Mouse (Mus musculus) CH12.LX (cell line): ENCODE results near the gene Tdrd3. TPM values are rescaled to one million over a fixed set of nuclear protein-coding genes. Genes with fewer than 3 reads are reported as not detected.

Experiments
- DNase-seq: peaks from one replicate; pipeline ENCODE4 v3.0.0-alpha.2; 2013; ENCODE audit errors: extremely low read depth
- H3K27ac ChIP-seq: 2 replicates; pipeline ENCODE4 v1.5.1; 2012; ENCODE audit warnings: low read depth, mild to moderate bottlenecking, control low read depth, moderate library complexity; ENCODE audit not compliant: insufficient read depth
- H3K27me3 ChIP-seq: replicated peaks from 2 replicates; pipeline ENCODE3; 2012; ENCODE audit warnings: inconsistent platforms
- H3K36me3 ChIP-seq, 2 experiments: replicated peaks in 1 of 2; 2 replicates each; pipeline versions ENCODE3 to v1.6.1; 2012; ENCODE audit warnings: inconsistent platforms in 1 of 2, low read length in 1 of 2, mild to moderate bottlenecking in 1 of 2, mixed read lengths in 1 of 2, moderate library complexity in 1 of 2; ENCODE audit not compliant: control insufficient read depth in 1 of 2, insufficient read depth in 1 of 2
- H3K4me1 ChIP-seq, 2 experiments: 2 replicates each; pipeline ENCODE4 v1.6.1; 2012; ENCODE audit warnings: inconsistent platforms in 1 of 2, moderate library complexity in 1 of 2; ENCODE audit not compliant: insufficient read depth in 2 of 2, control insufficient read depth in 1 of 2
- H3K4me2 ChIP-seq: 2 replicates; pipeline ENCODE4 v1.6.1; 2012; ENCODE audit warnings: low read depth, mild to moderate bottlenecking, control low read depth; ENCODE audit not compliant: poor library complexity, insufficient read depth, severe bottlenecking
- H3K4me3 ChIP-seq, 3 experiments: fragments of 150-350 bp in 1 of 3; sonication (generic) in 1 of 3; replicated peaks in 1 of 3; 2 replicates each; pipeline versions ENCODE3 to v1.5.1; 2011 to 2012; ENCODE audit warnings: low read depth in 2 of 3, low read length in 2 of 3, mild to moderate bottlenecking in 2 of 3, moderate library complexity in 2 of 3, control low read depth in 1 of 3, improper control_type of control experiment in 1 of 3, inconsistent platforms in 1 of 3, mixed read lengths in 1 of 3; ENCODE audit not compliant: poor library complexity in 1 of 3
- H3K79me2 ChIP-seq: replicated peaks from 2 replicates; pipeline ENCODE4 v1.6.1; 2012; ENCODE audit warnings: mild to moderate bottlenecking, moderate library complexity; ENCODE audit not compliant: control insufficient read depth, poor library complexity, insufficient read depth, severe bottlenecking; ENCODE audit errors: extremely low read depth
- H3K9ac ChIP-seq: 2 replicates; pipeline ENCODE4 v1.6.1; 2012; ENCODE audit warnings: low read depth, mild to moderate bottlenecking, control low read depth, moderate library complexity; ENCODE audit not compliant: insufficient read depth
- H3K9me3 ChIP-seq: replicated peaks from 2 replicates; pipeline ENCODE3; 2012; ENCODE audit warnings: low read length, inconsistent platforms, mixed read lengths
- BHLHE40 ChIP-seq: IDR thresholded peaks from 2 replicates; pipeline ENCODE4 v1.6.1; 2011; ENCODE audit warnings: mild to moderate bottlenecking, low read depth, low read length, improper control_type of control experiment
- CHD1 ChIP-seq: IDR thresholded peaks from 2 replicates; pipeline ENCODE4 v1.6.1; 2012; ENCODE audit warnings: low read depth, low read length, improper control_type of control experiment, inconsistent platforms
- CHD2 ChIP-seq: IDR thresholded peaks from 2 replicates; pipeline ENCODE4 v1.6.1; 2011; ENCODE audit warnings: low read length, improper control_type of control experiment
- CTCF ChIP-seq, 2 experiments: IDR thresholded peaks in 1 of 2; conservative IDR thresholded peaks in 1 of 2; 2 replicates each; pipeline ENCODE4 v1.5.1; 2011 to 2012; ENCODE audit warnings: low read depth in 2 of 2, low read length in 2 of 2, improper control_type of control experiment in 1 of 2, inconsistent platforms in 1 of 2, mild to moderate bottlenecking in 1 of 2, moderate library complexity in 1 of 2
- E2F4 ChIP-seq: IDR thresholded peaks from 2 replicates; pipeline ENCODE4 v1.6.1; 2011; ENCODE audit warnings: low read depth, low read length, improper control_type of control experiment; ENCODE audit not compliant: insufficient replicate concordance
- ELF1 ChIP-seq: IDR thresholded peaks from 2 replicates; pipeline ENCODE4 v1.6.1; 2014; ENCODE audit warnings: low read depth, mild to moderate bottlenecking, inconsistent platforms, low read length, improper control_type of control experiment
- EP300 ChIP-seq: IDR thresholded peaks from 2 replicates; pipeline ENCODE4 v1.6.1; 2011; ENCODE audit warnings: low read length, improper control_type of control experiment
- ETS1 ChIP-seq: conservative IDR thresholded peaks from 2 replicates; pipeline ENCODE4 v1.6.1; 2012; ENCODE audit warnings: low read depth, mild to moderate bottlenecking, inconsistent platforms, low read length, improper control_type of control experiment, moderate library complexity
- GABPA ChIP-seq: IDR thresholded peaks from 2 replicates; pipeline ENCODE4 v1.6.1; 2012; ENCODE audit warnings: low read depth, low read length, improper control_type of control experiment, inconsistent platforms; ENCODE audit not compliant: insufficient replicate concordance
- HCFC1 ChIP-seq: IDR thresholded peaks from 2 replicates; pipeline ENCODE4 v1.6.1; 2012; ENCODE audit warnings: low read depth, mild to moderate bottlenecking, inconsistent platforms, low read length, improper control_type of control experiment
- IRF4 ChIP-seq: IDR thresholded peaks from 2 replicates; pipeline ENCODE4 v1.6.1; 2014; ENCODE audit warnings: low read depth, mild to moderate bottlenecking, inconsistent platforms, low read length, improper control_type of control experiment
- JUN ChIP-seq: IDR thresholded peaks from 2 replicates; pipeline ENCODE4 v1.6.1; 2011; ENCODE audit warnings: low read depth, mild to moderate bottlenecking, low read length, improper control_type of control experiment, moderate library complexity; ENCODE audit not compliant: insufficient read depth
- JUND ChIP-seq: conservative IDR thresholded peaks from 2 replicates; pipeline ENCODE4 v1.6.1; 2011; ENCODE audit warnings: low read depth, low read length, improper control_type of control experiment
- KAT2A ChIP-seq: IDR thresholded peaks from 2 replicates; pipeline ENCODE4 v1.6.1; 2012; ENCODE audit warnings: low read length, improper control_type of control experiment, inconsistent platforms; ENCODE audit not compliant: insufficient replicate concordance
- MAFK ChIP-seq: IDR thresholded peaks from 2 replicates; pipeline ENCODE4 v1.6.1; 2011; ENCODE audit warnings: low read length, improper control_type of control experiment; ENCODE audit not compliant: insufficient replicate concordance
- MAX ChIP-seq: IDR thresholded peaks from 2 replicates; pipeline ENCODE4 v1.6.1; 2011; ENCODE audit warnings: low read length, improper control_type of control experiment
- MAZ ChIP-seq: IDR thresholded peaks from 2 replicates; pipeline ENCODE4 v1.6.1; 2012; ENCODE audit warnings: low read depth, mild to moderate bottlenecking, inconsistent platforms, low read length, improper control_type of control experiment, moderate library complexity
- MEF2A ChIP-seq: IDR thresholded peaks from 2 replicates; pipeline ENCODE4 v1.6.1; 2014; ENCODE audit warnings: low read depth, mild to moderate bottlenecking, inconsistent platforms, low read length, improper control_type of control experiment, borderline replicate concordance
- MXI1 ChIP-seq: IDR thresholded peaks from 2 replicates; pipeline ENCODE4 v1.6.1; 2011; ENCODE audit warnings: mild to moderate bottlenecking, low read depth, low read length, improper control_type of control experiment
- MYC ChIP-seq: IDR thresholded peaks from 2 replicates; pipeline ENCODE4 v1.6.1; 2011; ENCODE audit warnings: low read depth, mild to moderate bottlenecking, improper control_type of control experiment, low read length
- NELFE ChIP-seq: IDR thresholded peaks from 2 replicates; pipeline ENCODE4 v1.6.1; 2011; ENCODE audit warnings: low read depth, low read length, improper control_type of control experiment
- NRF1 ChIP-seq: IDR thresholded peaks from 2 replicates; pipeline ENCODE4 v1.6.1; 2014; ENCODE audit warnings: low read depth, mild to moderate bottlenecking, inconsistent platforms, low read length, improper control_type of control experiment, moderate library complexity
- PAX5 ChIP-seq: IDR thresholded peaks from 2 replicates; pipeline ENCODE4 v1.6.1; 2012; ENCODE audit warnings: low read length, inconsistent platforms, mixed read lengths
- POLR2A ChIP-seq: IDR thresholded peaks from 2 replicates; pipeline ENCODE4 v1.6.1; 2011; ENCODE audit warnings: low read depth, mild to moderate bottlenecking, improper control_type of control experiment, low read length
- POLR2AphosphoS2 ChIP-seq: IDR thresholded peaks from 2 replicates; pipeline ENCODE4 v1.6.1; 2011; ENCODE audit warnings: low read depth, low read length, improper control_type of control experiment
- RAD21 ChIP-seq: IDR thresholded peaks from 2 replicates; pipeline ENCODE4 v1.6.1; 2011; ENCODE audit warnings: low read depth, mild to moderate bottlenecking, low read length, improper control_type of control experiment, moderate library complexity
- RCOR1 ChIP-seq: conservative IDR thresholded peaks from 2 replicates; pipeline ENCODE4 v1.6.1; 2012; ENCODE audit warnings: low read depth, mild to moderate bottlenecking, inconsistent platforms, low read length, improper control_type of control experiment
- SIN3A ChIP-seq: IDR thresholded peaks from 2 replicates; pipeline ENCODE4 v1.6.1; 2012; ENCODE audit warnings: low read length, improper control_type of control experiment, inconsistent platforms
- SMC3 ChIP-seq: IDR thresholded peaks from 2 replicates; pipeline ENCODE4 v1.6.1; 2011; ENCODE audit warnings: low read depth, low read length, improper control_type of control experiment
- TBP ChIP-seq: conservative IDR thresholded peaks from 2 replicates; pipeline ENCODE4 v1.6.1; 2011; ENCODE audit warnings: low read depth, low read length, improper control_type of control experiment
- TCF12 ChIP-seq: IDR thresholded peaks from 2 replicates; pipeline ENCODE4 v1.6.1; 2014; ENCODE audit warnings: low read depth, mild to moderate bottlenecking, inconsistent platforms, low read length, improper control_type of control experiment
- USF1 ChIP-seq: IDR thresholded peaks from 2 replicates; pipeline ENCODE4 v1.6.1; 2014; ENCODE audit warnings: low read depth, mild to moderate bottlenecking, inconsistent platforms, low read length, improper control_type of control experiment
- USF2 ChIP-seq: conservative IDR thresholded peaks from 2 replicates; pipeline ENCODE4 v1.6.1; 2011; ENCODE audit warnings: low read depth, low read length, improper control_type of control experiment
- ZC3H11A ChIP-seq: IDR thresholded peaks from 2 replicates; pipeline ENCODE4 v1.6.1; 2012; ENCODE audit warnings: low read depth, mild to moderate bottlenecking, inconsistent platforms, low read length, improper control_type of control experiment
- ZKSCAN1 ChIP-seq: IDR thresholded peaks from 2 replicates; pipeline ENCODE4 v1.6.1; 2012; ENCODE audit warnings: low read depth, inconsistent platforms, low read length, improper control_type of control experiment, borderline replicate concordance
- ZNF384 ChIP-seq: IDR thresholded peaks from 2 replicates; pipeline ENCODE4 v1.6.1; 2012; ENCODE audit warnings: low read depth, low read length, improper control_type of control experiment, inconsistent platforms
- dilution Hi-C: fragments of 300-500 bp; cut with MboI; formaldehyde crosslinking; loops from 2 replicates; pipeline ENCODE4 v1.14.3; 2020; ENCODE audit warnings: low sequenced_read_pairs; ENCODE audit not compliant: extremely low pct_unique_long_range_greater_than_20kb, extremely low pct_ligation_motif_present
- in situ Hi-C: fragments of 300-500 bp; cut with MboI; formaldehyde crosslinking; loops from 3 replicates; pipeline ENCODE4 v1.14.3; 2019; ENCODE audit warnings: low sequenced_read_pairs, low pct_ligation_motif_present, low pct_unique_long_range_greater_than_20kb, mixed read lengths
- polyA plus RNA-seq: library from polyadenylated mRNA; unstranded; fragments of >175 nt; gene quantifications from 2 replicates; pipeline ENCODE4 v1.2.1, GENCODE M21; 2012; ENCODE audit warnings: low read depth; ENCODE audit not compliant: insufficient read length
- total RNA-seq, 2 experiments: library from RNA; depleted of rRNA; stranded (reverse); fragments of 300-350 nt in 1 of 2; fragments of >200 nt in 1 of 2; gene quantifications; 2 replicates each; pipeline ENCODE4 v1.2.3; 2012 to 2014

Gene Tdrd3
- total RNA-seq (2012; rRNA removed) (6.5 and 7.3 TPM in 2 replicates), total RNA-seq (2014; rRNA removed) (12.8 and 13.8 TPM in 2 replicates), polyA plus RNA-seq (10.9 and 13.9 TPM in 2 replicates)

- DNase-seq: peak; percentile 92
- Histone ChIP-seq H3K9ac (peak within 1 kb of the TSS; percentile 94), H3K4me3 (peak within 1 kb of the TSS; percentile 72 to 86 (median 78)), H3K4me2 (peak within 1 kb of the TSS; percentile 98), H3K79me2 (peaks cover 11% of the 10 kb centered on the region), H3K4me1 (peaks cover 0 to 11% of the 10 kb centered on the region in 2 experiments; a peak in 2 of 4 replicates), H3K9me3 (no peaks in the 10 kb centered on the region), H3K27me3 (no peaks in the 10 kb centered on the region), H3K27ac (peak within 1 kb of the TSS; percentile 81), H3K36me3 (peaks cover 0 to 2% of the 10 kb centered on the region in 2 experiments)
- dilution Hi-C loops: no loop called here
- in situ Hi-C loops: loop anchor here (25.0 kb wide), 1 partner anchor 304 kb away; no protein-coding TSS in a partner anchor
- TF ChIP-seq MEF2A (peak; percentile 21; the same call in 1 of the 2 replicates), CTCF (conservative IDR thresholded peaks at IDR 0.05 in 1 of 2, IDR thresholded peaks at IDR 0.05 in 1 of 2; ENCODE audit: low read depth in 2 of 2, low read length in 2 of 2) (no peak), SIN3A (peak; percentile 83), HCFC1 (peak; percentile 79), ZC3H11A (no peak), CHD2 (no peak; the same call in 1 of the 2 replicates), JUND (no peak), MXI1 (peak; percentile 61; the same call in 1 of the 2 replicates), MAFK (no peak), EP300 (0 out of 2 replicates have a peak, but pooled peaks have one; percentile 19), JUN (no peak), TCF12 (peak; percentile 77), MAX (peak; percentile 84), ZKSCAN1 (no peak), USF1 (peak; percentile 18), USF2 (no peak), E2F4 (no peak), POLR2AphosphoS2 (0 out of 2 replicates have a peak, but pooled peaks have one; percentile 31), TBP (peak; percentile 76; the same call in 1 of the 2 replicates), IRF4 (peak; percentile 31; the same call in 1 of the 2 replicates), ETS1 (no peak), PAX5 (no peak), ELF1 (peak; percentile 85), RCOR1 (0 out of 2 replicates have a peak, but pooled peaks have one; percentile 45), NRF1 (peak; percentile 89), SMC3 (no peak), BHLHE40 (peak; percentile 78), NELFE (peak; percentile 59; the same call in 1 of the 2 replicates), RAD21 (no peak), MAZ (no peak), KAT2A (0 out of 2 replicates have a peak, but pooled peaks have one; percentile 48), MYC (peak; percentile 42; the same call in 1 of the 2 replicates), GABPA (no peak), CHD1 (peak; percentile 75; the same call in 1 of the 2 replicates), ZNF384 (peak; percentile 82), POLR2A (peak; percentile 85)
Observed at GRCm38 (mm10) chr14:87415808-87416721, at the start of gene Tdrd3. TSS of gene Tdrd3 (plus strand) at chr14:87416639.
